Mouse (Mus musculus) C2C12 (cell line): Measurements from ENCODE around the gene Bcor. TPM values are rescaled to one million over a fixed set of nuclear protein-coding genes. Genes with fewer than 3 reads are reported as not detected.

Source experiments
- H3K27me3 ChIP-seq: one replicate; pipeline ENCODE4 v1.6.1; 2011; ENCODE audit not compliant: control insufficient read depth, insufficient read depth, insufficient read length
- H3K36me3 ChIP-seq: one replicate; pipeline ENCODE4 v1.6.1; 2011; ENCODE audit not compliant: control insufficient read depth, insufficient read depth
- H3K4me3 ChIP-seq: one replicate; pipeline ENCODE4 v1.5.1; 2011; ENCODE audit warnings: mild to moderate bottlenecking, control low read depth; ENCODE audit not compliant: poor library complexity, insufficient read depth, severe bottlenecking
- H3K79me2 ChIP-seq: one replicate; pipeline ENCODE4 v1.6.1; 2011; ENCODE audit not compliant: control insufficient read depth, insufficient read depth
- H3K79me3 ChIP-seq: one replicate; pipeline ENCODE4 v1.6.1; 2011; ENCODE audit warnings: low read depth, control low read depth
- H3ac ChIP-seq: one replicate; pipeline ENCODE3; 2011; ENCODE audit warnings: low read depth; ENCODE audit not compliant: control insufficient read depth, insufficient read length
- CEBPB ChIP-seq: IDR thresholded peaks from one replicate; pipeline ENCODE4 v1.6.1; 2011; ENCODE audit warnings: low read depth, mild to moderate bottlenecking, control low read depth, moderate library complexity
- CTCF ChIP-seq: IDR thresholded peaks from one replicate; pipeline ENCODE4 v1.5.1; 2011; ENCODE audit not compliant: control insufficient read depth, insufficient read depth, insufficient read length
- FOSL1 ChIP-seq: IDR thresholded peaks from one replicate; pipeline ENCODE4 v1.8.0; 2011; ENCODE audit warnings: mild to moderate bottlenecking, low read length; ENCODE audit not compliant: poor library complexity, insufficient read depth, severe bottlenecking
- MAX ChIP-seq: IDR thresholded peaks from one replicate; pipeline ENCODE4 v1.6.1; 2011; ENCODE audit warnings: mild to moderate bottlenecking, control low read depth
- MYOD1 ChIP-seq: IDR thresholded peaks from one replicate; pipeline ENCODE4 v1.6.1; 2011; ENCODE audit warnings: low read depth; ENCODE audit not compliant: control insufficient read depth, insufficient read length
- MYOG ChIP-seq: IDR thresholded peaks from one replicate; pipeline ENCODE4 v1.6.1; 2011; ENCODE audit not compliant: control insufficient read depth, insufficient read length; ENCODE audit errors: extremely low read depth
- USF1 ChIP-seq: IDR thresholded peaks from one replicate; pipeline ENCODE4 v1.6.1; 2011; ENCODE audit warnings: low read depth, mild to moderate bottlenecking, control low read depth, moderate library complexity
- polyA plus RNA-seq: library from polyadenylated mRNA; unstranded; fragments of >200 nt; fragmentation: generic; extraction: Trizol; gene quantifications from one replicate; pipeline ENCODE4 v1.2.1, GENCODE M21; 2012; ENCODE audit warnings: missing spikeins

The Bcor gene
- polyA plus RNA-seq, 1 experiment = 15.2 TPM

DNA sequence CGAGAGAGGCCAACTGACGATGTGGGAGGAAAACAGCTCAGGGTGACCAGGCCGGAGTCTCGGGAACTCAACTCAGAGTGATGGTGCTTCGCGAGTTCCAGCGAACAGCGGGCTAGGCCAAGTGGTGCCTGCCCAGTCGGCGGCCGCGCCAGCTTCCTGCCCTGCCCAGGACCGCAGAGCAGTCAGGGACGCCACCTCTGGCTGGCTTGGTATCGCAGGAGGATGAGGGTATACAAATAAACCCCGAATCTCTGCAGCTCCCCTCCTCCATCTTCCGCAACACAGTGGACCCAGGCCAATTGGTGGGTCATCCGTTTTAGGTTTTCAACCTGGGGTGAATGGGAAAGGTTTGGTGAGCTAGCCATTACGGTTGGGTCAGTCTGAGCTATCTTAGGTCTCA, 25.6 kb downstream of the Bcor start:
- TF ChIP-seq MYOD1 (no peak), CTCF (peak; percentile 37), MYOG (no peak), USF1 (no peak), MAX (no peak), CEBPB (no peak), FOSL1 (no peak)
- Histone ChIP-seq H3K4me3 (no peak overlapping the region), H3ac (peak overlapping the region; percentile 48), H3K79me3 (no peaks in the 10 kb centered on the region), H3K36me3 (no peaks in the 10 kb centered on the region), H3K79me2 (no peaks in the 10 kb centered on the region), H3K27me3 (no peaks in the 10 kb centered on the region)

- Histone ChIP-seq H3K36me3 (no peaks in the 10 kb centered on the region), H3ac (peak overlapping the region; percentile 57), H3K4me3 (no peak overlapping the region), H3K27me3 (no peaks in the 10 kb centered on the region), H3K79me3 (no peaks in the 10 kb centered on the region), H3K79me2 (no peaks in the 10 kb centered on the region)
- no peak for TF ChIP-seq MAX
- no peak for TF ChIP-seq CEBPB
- no peak for TF ChIP-seq MYOG
- TF ChIP-seq CTCF = no peak
- TF ChIP-seq FOSL1 = no peak
- TF ChIP-seq MYOD1 = no peak
- no peak for TF ChIP-seq USF1
Measured at GRCm38 (mm10) chrX:12133836-12134431, 26.2 kb downstream of the Bcor start.

DNA sequence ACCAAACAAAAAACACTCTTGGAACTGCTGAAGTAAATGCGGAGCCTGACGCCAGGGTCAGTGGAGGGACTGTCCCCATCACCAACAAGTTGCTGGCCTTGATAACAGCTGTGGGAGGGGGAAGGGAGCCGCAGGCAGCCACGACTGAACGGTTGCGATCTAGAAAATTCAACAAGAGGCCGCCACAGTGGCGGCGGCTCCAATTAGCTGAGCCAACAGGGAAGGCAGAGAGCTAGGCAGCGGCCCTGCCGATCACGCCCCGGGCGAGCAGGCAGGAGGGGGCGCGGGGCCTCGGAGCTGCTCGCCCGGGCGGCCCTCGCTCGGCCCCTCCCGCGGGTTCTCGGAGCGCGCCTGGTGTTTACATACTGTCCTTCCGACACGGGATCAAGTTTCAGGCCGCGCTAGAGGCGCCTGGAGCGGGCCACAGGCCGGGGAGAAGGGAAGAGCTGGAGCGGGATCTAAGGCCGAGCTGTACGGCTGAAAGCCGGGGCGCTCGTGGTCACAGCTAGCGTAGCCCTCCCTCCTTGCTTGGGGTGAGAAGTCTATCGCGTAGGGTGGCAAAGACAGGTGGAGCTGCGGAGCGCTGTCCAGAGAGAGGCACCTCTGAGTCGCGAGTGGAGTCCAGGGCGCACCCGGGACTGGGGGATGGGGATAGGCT, 26.8 kb downstream of the Bcor start:
- no peak overlapping the region for H3K4me3 ChIP-seq
- H3K27me3 ChIP-seq = no peaks in the 10 kb centered on the region
- no peak for TF ChIP-seq CEBPB
- no peak for TF ChIP-seq MYOD1
- no peak for TF ChIP-seq MYOG
- TF ChIP-seq CTCF = no peak
- TF ChIP-seq FOSL1 = no peak
- TF ChIP-seq MAX = no peak
- no peak for TF ChIP-seq USF1
- no peaks in the 10 kb centered on the region for H3K79me2 ChIP-seq
- no peaks in the 10 kb centered on the region for H3K79me3 ChIP-seq
- no peaks in the 10 kb centered on the region for H3K36me3 ChIP-seq
- H3ac ChIP-seq = peak overlapping the region; percentile 57

DNA sequence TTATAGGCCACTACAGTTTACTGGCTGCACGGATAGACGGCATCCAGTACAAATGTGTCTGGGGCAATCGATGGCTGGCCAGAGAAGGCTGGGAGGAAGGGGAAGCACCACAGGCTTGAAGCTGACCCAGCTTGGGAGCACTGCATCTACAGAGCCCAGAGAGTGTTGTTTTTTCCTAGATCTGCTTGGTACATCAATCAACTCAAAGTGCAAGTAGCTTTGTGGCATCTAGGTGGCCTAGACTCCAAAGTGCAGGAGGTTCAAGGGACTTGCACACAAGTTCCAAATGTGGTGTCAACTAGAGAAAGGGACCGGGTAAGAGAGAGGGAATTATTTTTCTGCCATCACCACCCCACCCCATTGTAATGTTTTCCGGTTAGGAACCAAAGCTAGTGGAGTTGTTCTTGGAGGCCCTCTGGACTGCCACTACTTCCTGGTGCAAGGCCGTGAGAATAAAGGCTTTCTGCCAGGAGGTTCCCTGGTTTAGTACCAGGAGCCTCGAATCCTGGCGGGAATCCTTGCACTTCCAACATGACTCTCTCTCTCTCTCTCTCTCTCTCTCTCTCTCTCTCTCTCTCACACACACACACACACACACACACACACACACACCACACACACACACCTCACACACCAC, 27.5 kb downstream of the Bcor start:
- H3K79me3 ChIP-seq = no peaks in the 10 kb centered on the region
- H3K36me3 ChIP-seq = no peaks in the 10 kb centered on the region
- no peak overlapping the region for H3ac ChIP-seq
- H3K27me3 ChIP-seq = no peaks in the 10 kb centered on the region
- no peak overlapping the region for H3K4me3 ChIP-seq
- TF ChIP-seq CEBPB (no peak), MAX (no peak), MYOD1 (no peak), MYOG (no peak), FOSL1 (no peak), CTCF (no peak), USF1 (no peak)
- H3K79me2 ChIP-seq = peaks cover 3% of the 10 kb centered on the region

GRCm38 (mm10) chrX:12129828-12130809, 30.0 kb downstream of the Bcor start:
- H3K79me3 ChIP-seq = peaks cover 2% of the 10 kb centered on the region
- H3K4me3 ChIP-seq = no peak overlapping the region
- H3K79me2 ChIP-seq = peaks cover 28% of the 10 kb centered on the region
- no peaks in the 10 kb centered on the region for H3K36me3 ChIP-seq
- TF ChIP-seq CEBPB (no peak), CTCF (no peak), MYOD1 (no peak), MAX (no peak), MYOG (no peak), USF1 (no peak), FOSL1 (no peak)
- no peaks in the 10 kb centered on the region for H3K27me3 ChIP-seq
- no peak overlapping the region for H3ac ChIP-seq

DNA sequence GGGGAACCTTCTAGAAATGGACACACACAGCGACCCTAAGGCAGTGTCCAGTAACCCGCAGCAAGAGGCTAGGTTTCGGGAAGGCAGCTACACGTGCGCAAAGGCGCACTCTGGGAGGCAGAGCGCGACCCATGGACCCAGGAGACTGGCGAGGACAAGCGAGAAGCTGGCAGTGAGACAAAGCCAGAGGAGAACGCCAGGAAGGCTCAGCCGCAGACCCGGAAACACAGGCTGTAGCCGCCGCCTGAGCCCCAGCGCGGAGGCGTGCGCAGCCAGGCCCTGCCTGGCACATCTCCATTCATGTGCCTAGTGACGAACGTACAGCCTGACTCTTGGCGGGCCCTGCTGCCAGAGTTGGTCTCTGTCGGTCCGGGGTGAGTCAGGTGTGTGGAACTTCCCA, 30.9 kb downstream of the Bcor start:
- H3K36me3 ChIP-seq = no peaks in the 10 kb centered on the region
- H3K27me3 ChIP-seq = no peaks in the 10 kb centered on the region
- TF ChIP-seq MAX = peak; percentile 58
- TF ChIP-seq CEBPB = no peak
- no peak overlapping the region for H3K4me3 ChIP-seq
- peaks cover 33% of the 10 kb centered on the region for H3K79me2 ChIP-seq
- peak overlapping the region; percentile 72 for H3ac ChIP-seq
- peaks cover 2% of the 10 kb centered on the region for H3K79me3 ChIP-seq
